Mouse (Mus musculus): ENCODE data around the gene Wipf3.

DNA sequence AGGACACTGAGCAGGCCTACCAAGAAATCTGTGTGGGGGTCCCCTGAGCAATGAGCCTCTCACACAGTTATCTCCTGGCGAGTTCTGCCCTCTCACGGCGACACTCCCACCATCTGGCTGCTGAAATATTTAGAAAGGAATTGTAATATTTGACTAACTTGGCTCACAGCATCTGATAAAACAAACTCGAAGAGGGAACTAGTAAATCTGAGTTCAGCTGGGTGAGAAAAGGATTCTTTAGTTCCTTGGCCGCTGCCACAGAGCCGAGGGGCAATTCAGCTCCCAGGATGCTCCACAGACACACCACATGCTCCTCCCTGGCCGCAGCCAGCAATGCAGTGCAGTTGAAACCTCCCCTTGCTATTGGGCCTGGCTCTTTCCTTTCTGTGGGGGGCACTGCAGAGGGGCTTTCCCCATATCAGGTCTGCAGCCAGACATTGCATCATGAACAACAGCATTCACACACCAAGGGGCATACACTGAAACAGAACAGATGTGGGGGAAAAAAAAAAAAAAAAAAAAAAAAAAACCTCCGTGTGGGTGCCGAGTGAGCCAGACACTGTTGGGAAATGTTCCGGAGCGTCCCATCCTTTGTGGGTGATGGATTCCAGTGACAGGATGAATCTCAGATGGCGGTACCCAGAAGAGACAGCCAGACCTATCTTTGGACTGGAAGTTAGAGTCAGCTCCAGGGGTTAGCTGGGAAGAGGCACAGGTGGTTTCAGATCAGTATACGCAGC is 3.6 kb downstream of the Wipf3 start:
- TF ChIP-seq CTCF (IDR thresholded peaks at IDR 0.05; ENCODE audit: extremely low read depth, insufficient read length, insufficient replicate concordance, low read depth, low read length) (no peak), POLR2A (IDR thresholded peaks at IDR 0.05; ENCODE audit: low read depth, low read length) (no peak)

Measured in small intestine, adult 2 months (tissue).